In genomic region chr11:88275949-88276348, GRCm38 (mm10) we compare ENCODE assay signal across 13 mouse cellular contexts. TPM values are rescaled to one million over a fixed set of nuclear protein-coding genes. Genes with fewer than 3 reads are reported as not detected.
DNase-seq lines count a peak whose midpoint lies in the region; ATAC-seq lines count a peak whose summit lies in the region.
"Had no signal": no experiment of that assay in that cellular context is flagged by ENCODE, and none has a peak within 500 bp of the region (broad histone marks: within the 10 kb centered on the region; RNA-seq: fewer than 3 reads in every experiment).

No protein-coding gene starts in this region.

- 40% methylated on average over 6 of the region's 6 CpGs for WGBS in neural tube, embryonic 11.5 days
- 26% methylated on average over 6 of the region's 6 CpGs for WGBS in hindbrain, embryonic 13.5 days
- WGBS in midbrain, embryonic 12.5 days, result 50% methylated on average over 6 of the region's 6 CpGs

- H3K27me3 ChIP-seq in neural tube, embryonic 11.5 days (ENCODE audit: control insufficient read depth, insufficient read depth, low read length), result no peaks in the 10 kb centered on the region
- no peaks in the 10 kb centered on the region for H3K27me3 ChIP-seq in hindbrain, embryonic 13.5 days
- H3K27me3 ChIP-seq in midbrain, embryonic 12.5 days, result no peaks in the 10 kb centered on the region
- H3K27me3 ChIP-seq: stomach, embryonic 15.5 days had no signal

- peak overlapping the region; percentile 99 for H3K27ac ChIP-seq in neural tube, embryonic 11.5 days (ENCODE audit: low read depth, low read length)
- peak overlapping the region; percentile 95 for H3K27ac ChIP-seq in hindbrain, embryonic 13.5 days
- peak overlapping the region; percentile 93 for H3K27ac ChIP-seq in midbrain, embryonic 12.5 days (replicated peaks)
- H3K27ac ChIP-seq: stomach, embryonic 15.5 days had no signal

- ATAC-seq in neural tube, embryonic 11.5 days (ENCODE audit: insufficient read depth, low FRiP score, low TSS enrichment), result no peak
- ATAC-seq in hindbrain, embryonic 13.5 days (ENCODE audit: low FRiP score), result no peak
- ATAC-seq in midbrain, embryonic 12.5 days (ENCODE audit: low FRiP score, low read depth), result no peak
- ATAC-seq: CD4-positive, CD25-positive, alpha-beta regulatory T cell, adult 4 months had no signal

- H3K4me1 ChIP-seq in neural tube, embryonic 11.5 days (ENCODE audit: control insufficient read depth, insufficient read depth, low read length), result peaks cover 42% of the 10 kb centered on the region
- H3K4me1 ChIP-seq in hindbrain, embryonic 13.5 days (replicated peaks), result peaks cover 76% of the 10 kb centered on the region
- H3K4me1 ChIP-seq in midbrain, embryonic 12.5 days, result peaks cover 63% of the 10 kb centered on the region

- H3K36me3 ChIP-seq in neural tube, embryonic 11.5 days (ENCODE audit: control insufficient read depth, insufficient read depth, low read length), result no peaks in the 10 kb centered on the region
- H3K36me3 ChIP-seq in hindbrain, embryonic 13.5 days, result no peaks in the 10 kb centered on the region
- H3K36me3 ChIP-seq in midbrain, embryonic 12.5 days, result no peaks in the 10 kb centered on the region
- H3K36me3 ChIP-seq: stomach, embryonic 15.5 days had no signal

- H3K9ac ChIP-seq in neural tube, embryonic 11.5 days (ENCODE audit: low read length), result peak overlapping the region; percentile 40
- H3K9ac ChIP-seq in hindbrain, embryonic 13.5 days, result peak overlapping the region; percentile 29; the same call in 1 of the 2 replicates
- 0 out of 2 replicates have a peak overlapping the region, but pooled peaks have one; percentile 11 for H3K9ac ChIP-seq in midbrain, embryonic 12.5 days (replicated peaks)
- H3K9ac ChIP-seq: stomach, embryonic 15.5 days had no signal

- H3K4me2 ChIP-seq in neural tube, embryonic 11.5 days (ENCODE audit: low read depth), result no peak overlapping the region
- H3K4me2 ChIP-seq in hindbrain, embryonic 13.5 days, result 0 out of 2 replicates have a peak overlapping the region, but pooled peaks have one; percentile 4
- peak overlapping the region; percentile 37 for H3K4me2 ChIP-seq in midbrain, embryonic 12.5 days (replicated peaks)
- H3K4me2 ChIP-seq: liver, embryonic 11.5 days; stomach, embryonic 15.5 days had no signal

- no peak overlapping the region for H3K4me3 ChIP-seq in neural tube, embryonic 11.5 days (ENCODE audit: low read depth, low read length)
- H3K4me3 ChIP-seq in hindbrain, embryonic 13.5 days, result no peak overlapping the region
- no peak overlapping the region for H3K4me3 ChIP-seq in midbrain, embryonic 12.5 days
- H3K4me3 ChIP-seq: stomach, embryonic 15.5 days had no signal

- peak; percentile 21 for DNase-seq in neural tube, embryonic 11.5 days (ENCODE audit: low spot score)
- DNase-seq in neural tube, embryonic 10.5 days (ENCODE audit: extremely low spot score, low spot score), result no peak
- DNase-seq in spleen, postnatal 14 days (ENCODE audit: low spot score in 2 of 2), result no peak
- no peak for DNase-seq in liver
- no peak for DNase-seq in urinary bladder, adult 2 months (ENCODE audit: low spot score)

- H3K9me3 ChIP-seq in neural tube, embryonic 11.5 days (ENCODE audit: control insufficient read depth, low read length), result no peaks in the 10 kb centered on the region
- no peaks in the 10 kb centered on the region for H3K9me3 ChIP-seq in hindbrain, embryonic 13.5 days
- H3K9me3 ChIP-seq in midbrain, embryonic 12.5 days, result no peaks in the 10 kb centered on the region
- H3K9me3 ChIP-seq: stomach, embryonic 15.5 days had no signal

RNA-seq across cellular contexts. Expression of gene Ccdc182, which starts 17.9 kb away (rescaled TPM):
- 17.9 and 18.4 TPM in 2 replicates for polyA plus RNA-seq in neural tube, embryonic 11.5 days (2014; fragmentation: Nextera tagmentation; extraction: Ambion mirVana)
- polyA plus RNA-seq in hindbrain, embryonic 13.5 days (2015; fragmentation: Nextera tagmentation; extraction: Ambion mirVana), result 1.3 and 1.7 TPM in 2 replicates
- 5.0 and 5.7 TPM in 2 replicates for polyA plus RNA-seq in midbrain, embryonic 12.5 days (2016; fragmentation: Nextera tagmentation; extraction: Ambion mirVana)
- not detected in 2 replicates for polyA plus RNA-seq in urinary bladder, adult 2 months (2012; rRNA removed)
- polyA plus RNA-seq: adrenal gland, adult 2 months; CD4-positive, CD25-positive, alpha-beta regulatory T cell, adult 4 months; cortical plate, adult 2 months; heart, postnatal 0 days; liver, embryonic 11.5 days; stomach, embryonic 15.5 days had no signal
